Mouse (Mus musculus) heart, embryonic 11.5 days (tissue): Measurements from ENCODE around the gene Syp. TPM values are rescaled to one million over a fixed set of nuclear protein-coding genes. Genes with fewer than 3 reads are reported as not detected.

Source experiments
- ATAC-seq: fragments of 200-750 bp; cut with Nextera tagmentation; replicated peaks from 2 replicates; pipeline ENCODE4 v1.8.0; 2017; ENCODE audit warnings: moderate library complexity; ENCODE audit not compliant: insufficient number of reproducible peaks, low FRiP score, low TSS enrichment
- H3K27ac ChIP-seq: fragments of 300-500 bp; sonication (generic); 2 replicates; pipeline ENCODE4 v1.5.1; 2014; ENCODE audit warnings: mild to moderate bottlenecking, low read depth, low read length
- H3K27me3 ChIP-seq: fragments of 300-500 bp; sonication (generic); 2 replicates; pipeline ENCODE4 v1.6.1; 2014; ENCODE audit warnings: mild to moderate bottlenecking, low read length, mixed read lengths; ENCODE audit not compliant: control insufficient read depth, insufficient read depth
- H3K36me3 ChIP-seq: fragments of 300-500 bp; sonication (generic); 2 replicates; pipeline ENCODE4 v1.6.1; 2014; ENCODE audit warnings: mild to moderate bottlenecking, low read length, moderate library complexity, mixed read lengths; ENCODE audit not compliant: control insufficient read depth, insufficient read depth
- H3K4me1 ChIP-seq: fragments of 300-500 bp; sonication (generic); 2 replicates; pipeline ENCODE4 v1.6.1; 2014; ENCODE audit warnings: low read length; ENCODE audit not compliant: control insufficient read depth, insufficient read depth
- H3K4me2 ChIP-seq: fragments of 300-500 bp; sonication (generic); 2 replicates; pipeline ENCODE4 v1.6.1; 2014; ENCODE audit warnings: mild to moderate bottlenecking, moderate library complexity
- H3K4me3 ChIP-seq: fragments of 300-500 bp; sonication (generic); 2 replicates; pipeline ENCODE4 v1.5.1; 2014; ENCODE audit warnings: low read depth, low read length
- H3K9ac ChIP-seq: fragments of 300-500 bp; sonication (generic); 2 replicates; pipeline ENCODE4 v1.6.1; 2014; ENCODE audit warnings: mild to moderate bottlenecking, low read depth, low read length, moderate library complexity
- H3K9me3 ChIP-seq: fragments of 300-500 bp; sonication (generic); replicated peaks from 2 replicates; pipeline ENCODE4 v1.6.1; 2016; ENCODE audit warnings: low read length; ENCODE audit not compliant: control insufficient read depth
- WGBS: fragments of 180-500 bp; shearing (Covaris S2); extraction: QIAGEN DNeasy Blood & Tissue Kit; methylation state at CpG from one replicate; pipeline ENCODE4 v1.1.7; 2014; ENCODE audit not compliant: insufficient replicate concordance; 5-methylcytosine and 5-hydroxymethylcytosine counted together
- polyA plus RNA-seq: library from polyadenylated mRNA; unstranded; fragments of >200 nt; fragmentation: Nextera tagmentation; extraction: Ambion mirVana; gene quantifications from 2 replicates; pipeline ENCODE4 v1.2.1, GENCODE M21; 2014

The Syp gene
- 0.74 and 1.6 TPM in 2 replicates for polyA plus RNA-seq

- Histone ChIP-seq H3K27ac (no peak within 1 kb of the TSS), H3K9me3 (no peaks in the 10 kb centered on the region), H3K9ac (no peak within 1 kb of the TSS), H3K4me1 (no peaks in the 10 kb centered on the region), H3K4me2 (peak within 1 kb of the TSS; percentile 52), H3K27me3 (peaks cover 5% of the 10 kb centered on the region; the same call in 1 of the 2 replicates), H3K4me3 (peak within 1 kb of the TSS; percentile 22; the same call in 1 of the 2 replicates), H3K36me3 (no peaks in the 10 kb centered on the region)
- peak; percentile 76 for ATAC-seq
- WGBS, result 12% methylated on average over 40 of the region's 42 CpGs
Observed at GRCm38 (mm10) chrX:7638401-7639091, at the start of gene Syp. Gene Syp (plus strand): TSS chrX:7638471.

DNA sequence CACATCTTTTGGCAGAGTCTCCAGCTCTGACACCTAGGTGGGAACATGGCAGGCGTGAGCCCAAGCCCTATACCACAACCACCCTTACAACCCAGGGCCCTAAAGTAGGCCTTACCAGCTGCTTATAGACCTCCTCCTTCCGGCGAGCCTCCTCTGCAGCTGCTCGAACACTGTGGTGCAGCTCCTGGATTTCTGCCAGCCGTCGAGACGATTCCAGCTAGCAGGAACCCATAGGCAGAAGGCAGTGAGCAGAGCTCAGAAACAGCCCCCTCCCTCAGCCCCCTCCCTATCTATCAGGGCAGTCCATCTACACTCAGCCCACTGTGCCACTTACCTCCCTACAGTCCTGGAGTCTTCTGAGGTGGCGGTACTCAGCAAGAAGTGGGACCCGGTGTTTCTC lies 42.9 kb upstream of the Syp start:
- Histone ChIP-seq H3K4me3 (no peak overlapping the region), H3K36me3 (peaks cover 5% of the 10 kb centered on the region; the same call in 1 of the 2 replicates), H3K27me3 (no peaks in the 10 kb centered on the region), H3K4me2 (no peak overlapping the region), H3K4me1 (no peaks in the 10 kb centered on the region), H3K27ac (no peak overlapping the region), H3K9me3 (no peaks in the 10 kb centered on the region), H3K9ac (no peak overlapping the region)
- WGBS, result 84% methylated on average over 9 of the region's 9 CpGs
- no peak for ATAC-seq

GRCm38 (mm10) chrX:7604004-7604403 lies 34.3 kb upstream of the Syp start:
- Histone ChIP-seq H3K4me1 (no peaks in the 10 kb centered on the region), H3K27me3 (no peaks in the 10 kb centered on the region; the same call in 1 of the 2 replicates), H3K27ac (no peak overlapping the region), H3K36me3 (no peaks in the 10 kb centered on the region), H3K9ac (no peak overlapping the region), H3K4me2 (peak overlapping the region; percentile 61; the same call in 1 of the 2 replicates), H3K9me3 (no peaks in the 10 kb centered on the region), H3K4me3 (no peak overlapping the region)
- WGBS, result 78% methylated on average over 7 of the region's 7 CpGs
- ATAC-seq, result no peak

DNA sequence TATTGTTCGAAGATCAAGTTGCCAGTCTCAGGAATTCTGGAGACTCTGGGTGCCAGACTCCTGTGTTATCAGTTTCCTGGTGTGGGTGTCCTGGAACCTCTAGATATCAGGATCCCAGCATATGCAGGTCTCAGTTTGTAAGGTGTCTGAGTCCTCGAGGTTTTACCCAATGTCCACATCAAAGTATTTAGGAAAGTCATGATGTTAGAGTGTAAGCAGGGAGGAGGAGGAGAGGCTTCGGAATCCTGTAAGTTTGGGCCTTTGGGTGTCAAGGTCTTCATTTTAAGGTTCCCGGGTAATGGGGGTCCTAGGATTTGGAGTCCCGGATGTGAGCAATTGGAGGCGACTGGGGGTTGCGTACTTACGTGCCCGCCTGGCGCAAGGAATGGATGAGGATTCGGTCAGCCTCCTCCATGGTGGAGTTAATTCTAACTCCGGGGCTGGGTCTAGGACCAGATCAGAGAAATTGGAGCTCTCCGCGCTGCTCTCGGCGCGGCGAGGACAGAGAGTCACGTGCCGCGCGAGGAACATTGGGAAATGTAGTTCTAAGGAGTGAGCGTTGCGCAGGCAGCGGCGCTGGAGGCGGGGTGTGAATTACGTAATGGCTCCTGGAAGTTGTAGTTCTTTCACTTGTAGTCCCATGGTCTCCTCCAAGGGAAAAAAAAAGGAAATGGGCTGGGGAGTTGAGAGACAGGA lies 33.2 kb upstream of the Syp start, which contains the start of gene Ccdc22:
Ccdc22 (minus strand) TSS at position 639 of the 696 bp plus-strand sequence.
- H3K9ac ChIP-seq, result peak within 1 kb of the TSS; percentile 62
- WGBS, result 25% methylated on average over 28 of the region's 28 CpGs
- peak within 1 kb of the TSS; percentile 50 for H3K4me3 ChIP-seq
- H3K36me3 ChIP-seq, result no peaks in the 10 kb centered on the region
- no peaks in the 10 kb centered on the region for H3K9me3 ChIP-seq
- peak within 1 kb of the TSS; percentile 61 for H3K4me2 ChIP-seq
- H3K27me3 ChIP-seq, result peaks cover under 1% of the 10 kb centered on the region; the same call in 1 of the 2 replicates
- H3K27ac ChIP-seq, result no peak within 1 kb of the TSS
- peak; percentile 84 for ATAC-seq
- H3K4me1 ChIP-seq, result no peaks in the 10 kb centered on the region

- no peaks in the 10 kb centered on the region for H3K4me1 ChIP-seq
- 36% methylated on average over 8 of the region's 8 CpGs for WGBS
- no peak overlapping the region for H3K4me3 ChIP-seq
- no peaks in the 10 kb centered on the region for H3K36me3 ChIP-seq
- H3K9me3 ChIP-seq, result no peaks in the 10 kb centered on the region
- no peak overlapping the region for H3K27ac ChIP-seq
- no peak overlapping the region for H3K9ac ChIP-seq
- H3K4me2 ChIP-seq, result peak overlapping the region; percentile 32; the same call in 1 of the 2 replicates
- no peak for ATAC-seq
- peaks cover 3% of the 10 kb centered on the region; the same call in 1 of the 2 replicates for H3K27me3 ChIP-seq
Observed at GRCm38 (mm10) chrX:7605575-7605941, 32.7 kb upstream of the Syp start.

- Histone ChIP-seq H3K9ac (no peak within 1 kb of the TSS), H3K4me3 (no peak within 1 kb of the TSS), H3K27ac (no peak within 1 kb of the TSS), H3K9me3 (no peaks in the 10 kb centered on the region), H3K27me3 (peaks cover 3% of the 10 kb centered on the region; the same call in 1 of the 2 replicates), H3K4me1 (no peaks in the 10 kb centered on the region), H3K36me3 (no peaks in the 10 kb centered on the region), H3K4me2 (no peak within 1 kb of the TSS)
- ATAC-seq, result no peak
- 61% methylated on average over 6 of the region's 6 CpGs for WGBS
Observed at GRCm38 (mm10) chrX:7606783-7607182, 31.5 kb upstream of the Syp start, which contains the start of gene Cacna1f. Gene Cacna1f (plus strand): TSS chrX:7607083.

DNA sequence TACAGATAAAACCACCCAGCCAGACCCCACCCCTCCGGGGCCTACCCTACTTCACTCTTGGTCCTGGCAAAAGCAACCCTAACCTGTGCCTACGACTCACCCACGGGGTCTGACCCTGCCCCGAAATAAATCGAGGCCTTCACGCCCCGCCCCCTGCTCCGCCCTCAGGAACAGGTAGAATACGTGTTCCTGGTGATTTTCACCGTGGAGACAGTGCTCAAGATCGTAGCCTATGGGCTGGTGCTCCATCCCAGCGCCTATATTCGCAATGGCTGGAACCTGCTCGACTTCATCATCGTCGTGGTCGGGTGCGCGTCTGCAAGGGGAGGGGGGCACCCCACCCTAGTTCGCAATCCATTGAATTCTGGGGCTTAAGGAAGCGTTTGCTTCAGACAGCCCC lies 28.2 kb upstream of the Syp start:
- Histone ChIP-seq H3K4me3 (peak overlapping the region; percentile 38), H3K9ac (no peak overlapping the region), H3K9me3 (no peaks in the 10 kb centered on the region), H3K27me3 (peaks cover 3% of the 10 kb centered on the region; the same call in 1 of the 2 replicates), H3K36me3 (no peaks in the 10 kb centered on the region), H3K4me1 (no peaks in the 10 kb centered on the region), H3K27ac (no peak overlapping the region), H3K4me2 (peak overlapping the region; percentile 70)
- 26% methylated on average over 21 of the region's 21 CpGs for WGBS
- no peak for ATAC-seq

- H3K4me3 ChIP-seq, result peak overlapping the region; percentile 38
- no peaks in the 10 kb centered on the region for H3K36me3 ChIP-seq
- WGBS, result 22% methylated on average over 26 of the region's 26 CpGs
- no peak for ATAC-seq
- H3K9ac ChIP-seq, result no peak overlapping the region
- peak overlapping the region; percentile 70 for H3K4me2 ChIP-seq
- H3K9me3 ChIP-seq, result no peaks in the 10 kb centered on the region
- no peak overlapping the region for H3K27ac ChIP-seq
- no peaks in the 10 kb centered on the region for H3K4me1 ChIP-seq
- H3K27me3 ChIP-seq, result peaks cover 3% of the 10 kb centered on the region; the same call in 1 of the 2 replicates
Observed at GRCm38 (mm10) chrX:7610536-7611258, 27.6 kb upstream of the Syp start.
